Mouse (Mus musculus) limb, embryonic 14.5 days (tissue): ENCODE results near the gene 2810021J22Rik. TPM values are rescaled to one million over a fixed set of nuclear protein-coding genes. Genes with fewer than 3 reads are reported as not detected.

ENCODE experiments used
- ATAC-seq: fragments of 200-750 bp; cut with Nextera tagmentation; 2 replicates; pipeline ENCODE4 v1.8.0; 2017; ENCODE audit warnings: low read depth, moderate number of reproducible peaks, moderate TSS enrichment; ENCODE audit not compliant: low FRiP score
- DNase-seq: peaks from one replicate; pipeline ENCODE4 v3.0.0-alpha.2; 2015; ENCODE audit warnings: low spot score
- H3K27ac ChIP-seq: fragments of 300-500 bp; sonication (generic); replicated peaks from 2 replicates; pipeline ENCODE4 v1.5.1; 2014; ENCODE audit warnings: low read depth, mild to moderate bottlenecking, low read length, moderate library complexity, mixed read lengths
- H3K27me3 ChIP-seq: fragments of 300-500 bp; sonication (generic); 2 replicates; pipeline ENCODE4 v1.6.1; 2014; ENCODE audit warnings: low read length, mixed read lengths; ENCODE audit not compliant: control insufficient read depth, insufficient read depth
- H3K36me3 ChIP-seq: fragments of 300-500 bp; sonication (generic); 2 replicates; pipeline ENCODE4 v1.6.1; 2014; ENCODE audit warnings: mild to moderate bottlenecking, low read length, moderate library complexity, mixed read lengths; ENCODE audit not compliant: control insufficient read depth, insufficient read depth
- H3K4me1 ChIP-seq: fragments of 300-500 bp; sonication (generic); 2 replicates; pipeline ENCODE4 v1.6.1; 2014; ENCODE audit warnings: antibody characterized with exemption, low read length, mixed read lengths; ENCODE audit not compliant: control insufficient read depth, insufficient read depth
- H3K4me2 ChIP-seq: fragments of 300-500 bp; sonication (generic); replicated peaks from 2 replicates; pipeline ENCODE4 v1.6.1; 2014; ENCODE audit warnings: low read depth, mild to moderate bottlenecking, low read length, moderate library complexity; ENCODE audit not compliant: severe bottlenecking
- H3K4me3 ChIP-seq: fragments of 300-500 bp; sonication (generic); replicated peaks from 2 replicates; pipeline ENCODE4 v1.5.1; 2014; ENCODE audit warnings: low read length
- H3K9ac ChIP-seq: fragments of 300-500 bp; sonication (generic); 2 replicates; pipeline ENCODE4 v1.6.1; 2014; ENCODE audit warnings: mild to moderate bottlenecking, low read depth, low read length, moderate library complexity; ENCODE audit not compliant: severe bottlenecking
- H3K9me3 ChIP-seq: fragments of 300-500 bp; sonication (generic); 2 replicates; pipeline ENCODE4 v1.6.1; 2016; ENCODE audit warnings: low read length; ENCODE audit not compliant: control insufficient read depth
- POLR2A ChIP-seq: fragments of 200-500 bp; IDR thresholded peaks from 2 replicates; pipeline ENCODE4 v1.8.0; 2012; ENCODE audit warnings: inconsistent platforms, mild to moderate bottlenecking, moderate library complexity, borderline replicate concordance; ENCODE audit not compliant: insufficient read depth, insufficient read length; ENCODE audit errors: extremely low read depth
- WGBS: fragments of 180-500 bp; shearing (Covaris S2); extraction: QIAGEN DNeasy Blood & Tissue Kit; methylation state at CpG from one replicate; pipeline ENCODE4 v1.1.7; 2014; 5-methylcytosine and 5-hydroxymethylcytosine counted together
- polyA plus RNA-seq, 2 experiments: library from polyadenylated mRNA; depleted of rRNA in 1 of 2; stranded (reverse) in 1 of 2; unstranded in 1 of 2; fragments of >200 nt; fragmentation: Nextera tagmentation in 1 of 2; extraction: Ambion mirVana in 1 of 2; gene quantifications; 2 replicates each; pipeline versions ENCODE4 v1.2.1 to v1.2.3; 2012 to 2014

The 2810021J22Rik gene
- polyA plus RNA-seq, 2 experiments: 5.7 to 7.8 TPM

DNA sequence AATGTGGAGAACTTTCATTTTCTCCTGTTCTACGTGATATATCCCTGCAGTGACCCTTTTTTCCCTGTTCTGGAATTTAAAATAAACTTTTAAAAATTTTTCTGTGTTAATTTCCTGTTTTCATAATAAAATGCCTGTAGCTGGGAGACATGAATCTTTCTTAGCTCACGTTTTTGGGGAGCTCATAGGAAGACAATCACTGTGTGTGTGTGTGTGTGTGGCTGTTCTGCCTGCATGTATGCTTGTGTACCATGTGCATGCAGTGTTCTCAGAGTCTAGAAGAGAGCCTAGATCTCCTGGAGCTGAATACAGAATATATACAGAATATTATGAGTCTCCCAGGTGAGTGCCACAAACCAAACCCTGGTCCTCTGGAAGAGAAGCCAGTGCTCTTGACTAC is 60.0 kb downstream of the 2810021J22Rik start:
- H3K9me3 ChIP-seq: no peaks in the 10 kb centered on the region
- no peak overlapping the region for H3K9ac ChIP-seq
- no peak overlapping the region for H3K27ac ChIP-seq
- DNase-seq (no peak), ATAC-seq (no peak)
- no peaks in the 10 kb centered on the region for H3K27me3 ChIP-seq
- no peak overlapping the region for H3K4me2 ChIP-seq
- H3K4me3 ChIP-seq: no peak overlapping the region
- 69% methylated on average over 2 of the region's 2 CpGs for WGBS
- TF ChIP-seq POLR2A: no peak
- H3K4me1 ChIP-seq: no peaks in the 10 kb centered on the region
- H3K36me3 ChIP-seq: peaks cover 14% of the 10 kb centered on the region

DNA sequence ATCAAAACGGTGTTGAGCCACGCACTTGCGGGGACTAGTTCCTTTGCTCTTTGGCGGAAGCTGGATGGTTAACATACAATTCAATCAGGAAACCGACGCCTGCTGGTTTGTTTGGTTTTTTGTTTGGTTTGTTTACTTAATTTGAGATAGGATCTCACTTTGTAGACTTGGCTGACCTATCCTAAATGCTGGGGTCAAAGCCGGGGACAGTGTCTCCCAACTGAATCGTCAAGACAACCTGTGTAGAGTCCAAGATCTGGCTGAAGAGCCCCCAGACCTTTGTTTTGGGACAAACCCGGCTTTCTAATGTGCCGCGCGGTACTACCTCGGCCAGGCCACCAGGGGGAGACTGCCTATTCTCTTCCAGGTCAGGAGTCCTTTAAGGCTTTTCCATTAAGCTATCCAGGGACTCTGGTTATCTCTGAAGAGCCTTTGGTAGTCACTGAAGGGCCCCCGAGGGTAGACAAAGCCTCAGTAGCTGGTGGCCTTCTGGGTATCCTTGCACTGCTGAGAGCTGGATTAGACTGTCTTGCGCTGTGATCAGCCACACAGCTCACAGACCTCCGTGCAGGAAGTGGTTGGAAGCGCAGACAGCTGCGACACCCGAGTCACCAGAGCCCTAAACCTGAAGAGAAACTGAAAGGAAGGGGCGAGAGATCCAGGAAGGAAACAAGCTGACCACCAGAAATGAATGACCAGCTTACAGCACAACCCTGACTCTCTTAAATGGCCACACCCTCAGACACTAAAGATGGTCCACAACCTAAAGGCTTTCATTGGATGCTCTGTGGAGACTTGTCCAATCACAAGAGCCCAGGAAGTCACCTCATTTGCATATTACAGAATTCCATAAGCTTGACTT is 61.0 kb downstream of the 2810021J22Rik start:
- H3K4me2 ChIP-seq: peak overlapping the region; percentile 15
- no peaks in the 10 kb centered on the region for H3K27me3 ChIP-seq
- H3K27ac ChIP-seq: no peak overlapping the region
- H3K36me3 ChIP-seq: peaks cover 24% of the 10 kb centered on the region
- DNase-seq: peak; percentile 64
- 30% methylated on average over 20 of the region's 20 CpGs for WGBS
- no peaks in the 10 kb centered on the region for H3K4me1 ChIP-seq
- no peak overlapping the region for H3K9ac ChIP-seq
- no peak for TF ChIP-seq POLR2A
- ATAC-seq: peak; percentile 54
- H3K4me3 ChIP-seq: no peak overlapping the region; the same call in 1 of the 2 replicates
- no peaks in the 10 kb centered on the region for H3K9me3 ChIP-seq

DNA sequence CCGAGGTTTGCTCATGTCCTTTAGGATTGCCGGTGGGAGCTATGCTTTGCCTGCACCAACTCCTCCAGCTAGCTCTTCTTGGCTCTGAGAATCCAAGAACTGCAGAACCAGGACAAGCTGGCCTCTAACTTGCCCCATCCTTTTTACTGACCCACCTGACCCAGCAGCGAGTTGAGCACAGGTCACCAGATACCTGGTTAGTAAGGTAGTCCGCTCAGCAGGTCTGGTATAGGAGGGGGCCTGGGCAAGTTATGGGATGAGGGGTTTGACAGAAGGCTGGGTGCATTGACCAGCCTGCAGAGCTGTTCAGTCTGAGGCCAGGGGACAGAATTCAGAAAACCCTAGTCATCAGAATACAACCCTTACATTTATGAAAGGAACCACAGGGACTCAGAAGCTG is 62.0 kb downstream of the 2810021J22Rik start:
- no peak for DNase-seq
- Histone ChIP-seq H3K4me2 (no peak overlapping the region), H3K4me1 (no peaks in the 10 kb centered on the region), H3K27ac (no peak overlapping the region), H3K9me3 (no peaks in the 10 kb centered on the region), H3K4me3 (no peak overlapping the region), H3K27me3 (no peaks in the 10 kb centered on the region), H3K9ac (no peak overlapping the region), H3K36me3 (peaks cover 34% of the 10 kb centered on the region)
- WGBS: 60% methylated on average over 4 of the region's 4 CpGs
- TF ChIP-seq POLR2A: no peak
- ATAC-seq: no peak

DNA sequence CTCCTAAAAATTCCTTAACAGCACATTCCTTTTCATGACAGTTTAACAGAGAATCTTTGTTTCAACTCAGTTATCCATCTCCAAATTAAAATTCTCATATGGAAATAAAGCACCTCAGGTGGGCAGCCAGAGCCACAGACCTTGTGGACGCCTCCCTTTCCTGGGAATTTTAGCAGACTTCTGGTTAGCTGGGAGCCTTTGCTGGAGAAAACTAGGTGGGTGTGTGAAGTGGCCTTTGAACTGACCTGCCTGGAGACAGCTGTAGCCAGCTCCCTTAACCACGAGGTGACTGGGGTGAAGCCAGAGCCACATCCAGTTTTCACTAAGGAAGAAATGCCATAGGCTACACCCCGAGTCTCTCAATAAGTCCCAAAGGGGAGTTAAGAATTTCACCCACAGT is 62.6 kb downstream of the 2810021J22Rik start:
- TF ChIP-seq POLR2A: no peak

DNA sequence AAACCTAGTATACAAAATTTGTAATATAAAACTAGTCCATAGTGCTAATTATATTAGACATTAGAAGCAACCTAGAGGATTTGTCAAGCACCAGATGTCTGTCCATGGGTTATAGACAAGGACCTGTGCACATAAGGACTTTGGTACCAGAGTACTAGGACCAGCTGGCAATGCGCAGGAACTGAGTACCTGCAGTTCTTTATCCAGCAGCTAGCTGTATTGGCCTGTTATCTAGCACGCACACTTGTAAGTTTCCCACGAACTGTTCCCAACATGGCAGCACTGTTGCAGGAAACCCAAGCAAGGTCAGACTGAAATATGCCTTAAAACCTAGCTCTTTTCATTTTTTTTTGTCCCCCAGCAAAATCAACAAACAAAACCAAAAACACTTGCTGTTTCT is 63.2 kb downstream of the 2810021J22Rik start:
- DNase-seq (no peak), ATAC-seq (no peak)
- H3K4me3 ChIP-seq: no peak overlapping the region
- no peak for TF ChIP-seq POLR2A
- no peak overlapping the region for H3K27ac ChIP-seq
- no peaks in the 10 kb centered on the region for H3K9me3 ChIP-seq
- H3K9ac ChIP-seq: no peak overlapping the region
- H3K4me2 ChIP-seq: no peak overlapping the region
- no peaks in the 10 kb centered on the region for H3K4me1 ChIP-seq
- H3K36me3 ChIP-seq: peaks cover 44% of the 10 kb centered on the region
- 89% methylated on average over 3 of the region's 3 CpGs for WGBS
- H3K27me3 ChIP-seq: no peaks in the 10 kb centered on the region

More for the DNA sequence above, 62.6 kb downstream of the 2810021J22Rik start:
- H3K27me3 ChIP-seq: no peaks in the 10 kb centered on the region
- no peak overlapping the region for H3K4me3 ChIP-seq
- H3K4me2 ChIP-seq: no peak overlapping the region
- DNase-seq: no peak
- no peaks in the 10 kb centered on the region for H3K4me1 ChIP-seq
- H3K27ac ChIP-seq: no peak overlapping the region
- peaks cover 40% of the 10 kb centered on the region for H3K36me3 ChIP-seq
- WGBS: 38% methylated on average over 3 of the region's 3 CpGs
- H3K9ac ChIP-seq: no peak overlapping the region
- ATAC-seq: no peak
- no peaks in the 10 kb centered on the region for H3K9me3 ChIP-seq
